Mouse (Mus musculus): ENCODE measurements around the gene Lmcd1. TPM values are rescaled to one million over a fixed set of nuclear protein-coding genes. Genes with fewer than 3 reads are reported as not detected.
"Not testable (repeated sequence)": the region's sequence is repeated elsewhere in the genome, so short reads cannot be mapped to it uniquely, and the experiment has no call there.

Gene Lmcd1
- total and polyA plus RNA-seq, 3 experiments = not detected

- H3K9me3 ChIP-seq (replicated peaks; ENCODE audit: insufficient read depth, low read length) = no peaks in the 10 kb centered on the region
- H3K4me1 ChIP-seq (ENCODE audit: control insufficient read depth in 1 of 2, insufficient read depth in 2 of 2, low read length in 2 of 2) = no peaks in the 10 kb centered on the region
- no peak overlapping the region for H3K4me3 ChIP-seq (ENCODE audit: control insufficient read depth in 1 of 2, insufficient read depth in 1 of 2, low read depth in 2 of 2, low read length in 2 of 2)
- no peaks in the 10 kb centered on the region for H3K27me3 ChIP-seq (ENCODE audit: control insufficient read depth in 1 of 2, insufficient read depth in 2 of 2, low read length in 2 of 2)
- H3K36me3 ChIP-seq (ENCODE audit: control insufficient read depth in 1 of 2, insufficient read depth in 2 of 2, low read length in 2 of 2) = no peaks in the 10 kb centered on the region
- no peaks in the 10 kb centered on the region for H3K79me2 ChIP-seq (ENCODE audit: control insufficient read depth, insufficient read depth, low read length, poor library complexity)
- no peak overlapping the region for H3K27ac ChIP-seq (ENCODE audit: control insufficient read depth, low read depth, low read length)
- TF ChIP-seq MAX (IDR thresholded peaks at IDR 0.05; ENCODE audit: low read length) = no peak
- TF ChIP-seq POLR2A (IDR thresholded peaks at IDR 0.05; ENCODE audit: control insufficient read depth in 1 of 2, insufficient read depth in 1 of 2, low read depth in 1 of 2, low read length in 2 of 2, poor library complexity in 1 of 2) = no peak
- no peak for TF ChIP-seq CHD2 (IDR thresholded peaks at IDR 0.05; ENCODE audit: low read length)
- no peak for TF ChIP-seq USF1 (IDR thresholded peaks at IDR 0.05; ENCODE audit: low read depth, low read length)
- no peak for TF ChIP-seq GATA1 (IDR thresholded peaks at IDR 0.05; ENCODE audit: low read depth, low read length)
- TF ChIP-seq NRF1 (IDR thresholded peaks at IDR 0.05; ENCODE audit: insufficient read depth, low read depth, low read length, poor library complexity, severe bottlenecking) = no peak
- TF ChIP-seq MYB (IDR thresholded peaks at IDR 0.05; ENCODE audit: low read depth, low read length) = no peak
- TF ChIP-seq KAT2A (conservative IDR thresholded peaks at IDR 0.05; ENCODE audit: low read depth, low read length) = no peak
- no peak for TF ChIP-seq ZMIZ1 (IDR thresholded peaks at IDR 0.05; ENCODE audit: low read depth, low read length)
- no peak for TF ChIP-seq TCF12 (IDR thresholded peaks at IDR 0.05; ENCODE audit: low read depth, low read length)
- no peak for DNase-seq (ENCODE audit: low read depth, low spot score)
- no peak overlapping the region for H3K9ac ChIP-seq (ENCODE audit: control insufficient read depth, low read depth, low read length, poor library complexity, severe bottlenecking)
These were observed 31.3 kb upstream of the Lmcd1 start for GRCm38 (mm10) chr6:112242216-112242615.

- no peaks in the 10 kb centered on the region for H3K9me3 ChIP-seq (replicated peaks; ENCODE audit: insufficient read depth, low read length)
- H3K27ac ChIP-seq (ENCODE audit: control insufficient read depth, low read depth, low read length) = no peak overlapping the region
- TF ChIP-seq USF1 (IDR thresholded peaks at IDR 0.05; ENCODE audit: low read depth, low read length) (no peak), CHD2 (IDR thresholded peaks at IDR 0.05; ENCODE audit: low read length) (no peak), RCOR1 (IDR thresholded peaks at IDR 0.05; ENCODE audit: low read depth, low read length) (no peak), ZNF384 (IDR thresholded peaks at IDR 0.05; ENCODE audit: low read depth, low read length) (no peak)
- H3K27me3 ChIP-seq (ENCODE audit: control insufficient read depth in 1 of 2, insufficient read depth in 2 of 2, low read length in 2 of 2) = no peaks in the 10 kb centered on the region
- no peak overlapping the region for H3K4me3 ChIP-seq (ENCODE audit: control insufficient read depth in 1 of 2, insufficient read depth in 1 of 2, low read depth in 2 of 2, low read length in 2 of 2)
- no peak for DNase-seq (ENCODE audit: low read depth, low spot score)
- H3K79me2 ChIP-seq (ENCODE audit: control insufficient read depth, insufficient read depth, low read length, poor library complexity) = no peaks in the 10 kb centered on the region
- H3K9ac ChIP-seq (ENCODE audit: control insufficient read depth, low read depth, low read length, poor library complexity, severe bottlenecking) = no peak overlapping the region
- no peaks in the 10 kb centered on the region for H3K4me1 ChIP-seq (ENCODE audit: control insufficient read depth in 1 of 2, insufficient read depth in 2 of 2, low read length in 2 of 2)
- no peaks in the 10 kb centered on the region for H3K36me3 ChIP-seq (ENCODE audit: control insufficient read depth in 1 of 2, insufficient read depth in 2 of 2, low read length in 2 of 2)
These were observed 27.9 kb upstream of the Lmcd1 start for GRCm38 (mm10) chr6:112245639-112246038.

- no peaks in the 10 kb centered on the region for H3K9me3 ChIP-seq (replicated peaks; ENCODE audit: insufficient read depth, low read length)
- no peak for DNase-seq (ENCODE audit: low read depth, low spot score)
- no peak overlapping the region for H3K27ac ChIP-seq (ENCODE audit: control insufficient read depth, low read depth, low read length)
- no peaks in the 10 kb centered on the region for H3K36me3 ChIP-seq (ENCODE audit: control insufficient read depth in 1 of 2, insufficient read depth in 2 of 2, low read length in 2 of 2)
- H3K79me2 ChIP-seq (ENCODE audit: control insufficient read depth, insufficient read depth, low read length, poor library complexity) = no peaks in the 10 kb centered on the region
- no peaks in the 10 kb centered on the region for H3K27me3 ChIP-seq (ENCODE audit: control insufficient read depth in 1 of 2, insufficient read depth in 2 of 2, low read length in 2 of 2)
- TF ChIP-seq JUND (IDR thresholded peaks at IDR 0.05; ENCODE audit: low read depth, low read length) = no peak
- TF ChIP-seq EP300 (IDR thresholded peaks at IDR 0.05; ENCODE audit: low read depth in 1 of 2, low read length in 2 of 2) = no peak
- TF ChIP-seq USF2 (IDR thresholded peaks at IDR 0.05; ENCODE audit: borderline replicate concordance in 1 of 2, insufficient read depth in 1 of 2, low read depth in 1 of 2, low read length in 2 of 2) = no peak
- no peak for TF ChIP-seq POLR2A (IDR thresholded peaks at IDR 0.05; ENCODE audit: control insufficient read depth in 1 of 2, insufficient read depth in 1 of 2, low read depth in 1 of 2, low read length in 2 of 2, poor library complexity in 1 of 2)
- no peak overlapping the region for H3K4me3 ChIP-seq (ENCODE audit: control insufficient read depth in 1 of 2, insufficient read depth in 1 of 2, low read depth in 2 of 2, low read length in 2 of 2)
- H3K9ac ChIP-seq (ENCODE audit: control insufficient read depth, low read depth, low read length, poor library complexity, severe bottlenecking) = no peak overlapping the region
- no peaks in the 10 kb centered on the region for H3K4me1 ChIP-seq (ENCODE audit: control insufficient read depth in 1 of 2, insufficient read depth in 2 of 2, low read length in 2 of 2)
These were observed 26.9 kb upstream of the Lmcd1 start for GRCm38 (mm10) chr6:112246636-112247035.

GRCm38 (mm10) chr6:112253943-112254342, 19.6 kb upstream of the Lmcd1 start:
- not testable (repeated sequence) for H3K9ac ChIP-seq (ENCODE audit: control insufficient read depth, low read depth, low read length, poor library complexity, severe bottlenecking); H3K4me1 ChIP-seq (ENCODE audit: control insufficient read depth in 1 of 2, insufficient read depth in 2 of 2, low read length in 2 of 2); H3K27ac ChIP-seq (ENCODE audit: control insufficient read depth, low read depth, low read length); H3K36me3 ChIP-seq (ENCODE audit: control insufficient read depth in 1 of 2, insufficient read depth in 2 of 2, low read length in 2 of 2); H3K27me3 ChIP-seq (ENCODE audit: control insufficient read depth in 1 of 2, insufficient read depth in 2 of 2, low read length in 2 of 2); H3K79me2 ChIP-seq (ENCODE audit: control insufficient read depth, insufficient read depth, low read length, poor library complexity); H3K4me3 ChIP-seq (ENCODE audit: control insufficient read depth in 1 of 2, insufficient read depth in 1 of 2, low read depth in 2 of 2, low read length in 2 of 2); H3K9me3 ChIP-seq (replicated peaks; ENCODE audit: insufficient read depth, low read length); DNase-seq (ENCODE audit: low read depth, low spot score)

Data from MEL (cell line).